Mouse (Mus musculus) kidney, adult 2 months (tissue): ENCODE results near the gene Sephs1.

Experiments used
- CTCF ChIP-seq: fragments of 200-500 bp; conservative IDR thresholded peaks from 2 replicates; pipeline ENCODE4 v1.5.1; 2011; ENCODE audit warnings: low read depth, mild to moderate bottlenecking, control low read depth, low read length, moderate library complexity, mixed read lengths; ENCODE audit not compliant: insufficient read depth, insufficient read length
- POLR2A ChIP-seq: fragments of 200-500 bp; IDR thresholded peaks from one replicate; pipeline ENCODE4 v1.6.1; 2011; ENCODE audit warnings: low read depth, low read length, control low read depth

- no peak for TF ChIP-seq CTCF
- TF ChIP-seq POLR2A, result no peak
Measured at GRCm38 (mm10) chr2:4910521-4910920, 29.2 kb downstream of the Sephs1 start.
